Mouse (Mus musculus) gastrocnemius, postnatal 25 days (tissue): ENCODE measurements around the gene Gstp1. TPM values are rescaled to one million over a fixed set of nuclear protein-coding genes. Genes with fewer than 3 reads are reported as not detected.
A peak's percentile ranks its signal among the peaks of the same experiment; 100 is the strongest.
"Not testable (repeated sequence)": the region's sequence is repeated elsewhere in the genome, so short reads cannot be mapped to it uniquely, and the experiment has no call there.

Experiments used
- DNase-seq: peaks from one replicate; pipeline ENCODE4 v3.0.0; 2022
- total RNA-seq, 2 experiments: library from RNA; stranded (reverse); gene quantifications; 1 replicate in 1 of 2; 2 replicates in 1 of 2; pipeline ENCODE4 v1.2.3; 2021

The Gstp1 gene
- total RNA-seq, 2 experiments from 2014 or later = 344 to 356 TPM

GRCm38 (mm10) chr19:4060044-4060898, 22.5 kb upstream of the Gstp1 start:
- DNase-seq = not testable (repeated sequence)

- DNase-seq = no peak
Observed at GRCm38 (mm10) chr19:4059069-4059740, 21.4 kb upstream of the Gstp1 start, which contains the start of gene Gstp3. Gene Gstp3, minus strand, starts transcription at chr19:4059569.

- DNase-seq = no peak
Observed at GRCm38 (mm10) chr19:4058581-4058980, 20.8 kb upstream of the Gstp1 start.

GRCm38 (mm10) chr19:4057962-4058361, 20.2 kb upstream of the Gstp1 start:
- no peak for DNase-seq

- DNase-seq = no peak
Observed at GRCm38 (mm10) chr19:4057389-4057788, 19.6 kb upstream of the Gstp1 start.

GRCm38 (mm10) chr19:4056727-4057126, 18.9 kb upstream of the Gstp1 start:
- DNase-seq = no peak

GRCm38 (mm10) chr19:4055947-4056693, 18.3 kb upstream of the Gstp1 start:
- no peak for DNase-seq

- DNase-seq = no peak
Observed at GRCm38 (mm10) chr19:4055216-4055946, 17.6 kb upstream of the Gstp1 start.

GRCm38 (mm10) chr19:4054613-4055012, 16.8 kb upstream of the Gstp1 start:
- no peak for DNase-seq

GRCm38 (mm10) chr19:4052516-4053030, 14.8 kb upstream of the Gstp1 start:
- DNase-seq = no peak

- peak; percentile 30 for DNase-seq
Observed at GRCm38 (mm10) chr19:4051741-4052515, 14.1 kb upstream of the Gstp1 start.

- DNase-seq = no peak
Observed at GRCm38 (mm10) chr19:4051016-4051415, 13.2 kb upstream of the Gstp1 start.

- DNase-seq = not testable (repeated sequence)
Observed at GRCm38 (mm10) chr19:4049069-4049468, 11.3 kb upstream of the Gstp1 start.

- peak; percentile 27 for DNase-seq
Observed at GRCm38 (mm10) chr19:4047859-4048258, 10.1 kb upstream of the Gstp1 start.

GRCm38 (mm10) chr19:4046866-4047254, 9.1 kb upstream of the Gstp1 start:
- no peak for DNase-seq

- DNase-seq = peak; percentile 74
Observed at GRCm38 (mm10) chr19:4045966-4046865, 8.4 kb upstream of the Gstp1 start, which contains the start of gene Gstp2. Gene Gstp2, minus strand, starts transcription at chr19:4046023.

- not testable (repeated sequence) for DNase-seq
Observed at GRCm38 (mm10) chr19:4044109-4044508, 6.3 kb upstream of the Gstp1 start.

GRCm38 (mm10) chr19:4042124-4042523, 4.3 kb upstream of the Gstp1 start:
- DNase-seq = peak; percentile 72

GRCm38 (mm10) chr19:4041500-4041899, 3.7 kb upstream of the Gstp1 start:
- DNase-seq = not testable (repeated sequence)

GRCm38 (mm10) chr19:4040941-4041340, 3.2 kb upstream of the Gstp1 start:
- not testable (repeated sequence) for DNase-seq
